Mouse (Mus musculus): ENCODE measurements around the gene Gm37419.

- TF ChIP-seq CTCF (IDR thresholded peaks at IDR 0.05; ENCODE audit: borderline replicate concordance, insufficient read depth, low read depth, low read length) (0 out of 2 replicates have a peak, but pooled peaks have one; percentile 6), POLR2A (IDR thresholded peaks at IDR 0.05; ENCODE audit: borderline replicate concordance, insufficient read depth, low read length) (no peak)
Observed at GRCm38 (mm10) chr16:23978495-23978894, 9.8 kb upstream of the Gm37419 start.
